Mouse (Mus musculus) E14TG2a.4 (cell line): ENCODE measurements around the gene Noto.

Experiments used
- CTCF ChIP-seq: conservative IDR thresholded peaks from 2 replicates; pipeline ENCODE4 v1.5.1; 2014; ENCODE audit warnings: low read length
- NANOG ChIP-seq: IDR thresholded peaks from 2 replicates; pipeline ENCODE4 v1.6.1; 2014; ENCODE audit warnings: borderline replicate concordance, low read length, mixed read lengths
- POU5F1 ChIP-seq: IDR thresholded peaks from 2 replicates; pipeline ENCODE4 v1.6.1; 2014; ENCODE audit warnings: low read length, borderline replicate concordance

GRCm38 (mm10) chr6:85373951-85374733 is 49.5 kb upstream of the Noto start, which contains the start of gene Rab11fip5:
- TF ChIP-seq CTCF (no peak), POU5F1 (no peak), NANOG (no peak)
